Mouse (Mus musculus) neural tube, embryonic 10.5 days (tissue): ENCODE measurements around the gene Ubn1.

Source experiments
- DNase-seq: peaks from one replicate; pipeline ENCODE4 v3.0.0-alpha.2; 2017; ENCODE audit warnings: low spot score; ENCODE audit errors: extremely low spot score

Gene Ubn1

GRCm38 (mm10) chr16:5049774-5050234, at the start of gene Ubn1, which contains the start of gene Glyr1:
Gene Ubn1 (plus strand): TSS chr16:5050057.
Gene Glyr1 (minus strand): TSS chr16:5049863.
- peak; percentile 96 for DNase-seq

DNA sequence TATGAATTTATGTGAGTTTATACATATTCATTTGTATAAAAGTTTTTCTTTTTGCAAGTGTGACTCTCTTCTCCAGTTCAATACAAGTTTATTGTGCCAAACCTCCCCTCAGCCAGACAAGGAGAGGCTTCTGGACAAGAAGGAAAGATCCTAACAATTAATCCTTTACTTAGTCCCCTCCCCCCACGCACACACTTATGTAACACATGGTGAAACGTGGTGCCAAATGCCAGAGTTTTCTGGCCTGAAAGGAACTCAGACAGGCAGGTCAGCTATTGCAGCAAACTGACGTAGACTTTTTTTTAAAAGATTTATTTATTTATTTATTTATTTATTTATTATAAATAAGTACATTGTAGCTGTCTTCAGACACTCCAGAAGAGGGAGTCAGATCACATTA, 49.2 kb upstream of the Ubn1 start:
- no peak for DNase-seq

- no peak for DNase-seq
Observed at GRCm38 (mm10) chr16:5007067-5007466, 42.8 kb upstream of the Ubn1 start, which contains the start of gene Smim22. Gene Smim22 (plus strand): TSS chr16:5007288.

GRCm38 (mm10) chr16:5007492-5007891, 42.4 kb upstream of the Ubn1 start:
- DNase-seq: no peak

DNA sequence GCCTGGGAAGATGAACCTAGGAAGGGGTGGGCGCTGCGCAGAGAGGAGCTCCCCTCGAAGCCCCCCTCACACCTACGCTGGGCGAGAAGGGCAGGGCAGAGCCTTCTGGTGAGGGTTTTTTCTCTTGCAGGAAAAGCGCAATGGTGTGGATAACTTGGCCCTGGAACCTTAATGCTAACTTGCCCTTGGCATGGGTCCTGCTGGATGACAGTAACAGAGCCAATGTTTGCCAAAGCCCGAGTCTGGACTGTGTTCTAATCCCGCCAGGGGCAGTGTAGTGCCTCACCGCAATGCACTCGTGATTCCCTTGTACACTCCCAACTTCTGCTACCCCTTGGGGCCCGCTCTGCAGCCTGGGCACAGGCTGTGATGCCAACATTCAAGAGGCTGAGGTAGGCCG, 41.8 kb upstream of the Ubn1 start:
- DNase-seq: no peak

GRCm38 (mm10) chr16:5010371-5010935, 39.4 kb upstream of the Ubn1 start:
- DNase-seq: no peak

DNA sequence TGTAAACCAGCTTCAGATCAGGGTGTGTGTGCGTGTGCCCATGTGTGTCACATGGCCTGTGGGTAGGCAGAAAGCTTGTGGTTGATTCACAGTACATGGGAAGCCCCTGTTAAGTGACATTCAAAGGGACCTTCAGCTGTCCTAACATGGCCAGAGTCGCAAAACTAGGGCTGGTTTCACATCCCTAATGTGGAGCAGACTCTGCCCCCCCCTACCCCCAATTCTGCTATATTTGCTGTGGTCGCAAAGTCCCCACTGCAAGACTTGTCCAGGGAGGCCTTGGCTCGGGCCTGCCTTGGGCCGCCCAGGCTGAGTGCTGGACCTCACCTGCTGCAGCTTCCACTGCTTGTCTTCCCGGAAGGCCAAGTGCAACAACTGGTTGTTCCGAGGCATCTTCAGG, 38.6 kb upstream of the Ubn1 start:
- no peak for DNase-seq

- no peak for DNase-seq
Observed at GRCm38 (mm10) chr16:5012036-5013005, 37.5 kb upstream of the Ubn1 start.

DNA sequence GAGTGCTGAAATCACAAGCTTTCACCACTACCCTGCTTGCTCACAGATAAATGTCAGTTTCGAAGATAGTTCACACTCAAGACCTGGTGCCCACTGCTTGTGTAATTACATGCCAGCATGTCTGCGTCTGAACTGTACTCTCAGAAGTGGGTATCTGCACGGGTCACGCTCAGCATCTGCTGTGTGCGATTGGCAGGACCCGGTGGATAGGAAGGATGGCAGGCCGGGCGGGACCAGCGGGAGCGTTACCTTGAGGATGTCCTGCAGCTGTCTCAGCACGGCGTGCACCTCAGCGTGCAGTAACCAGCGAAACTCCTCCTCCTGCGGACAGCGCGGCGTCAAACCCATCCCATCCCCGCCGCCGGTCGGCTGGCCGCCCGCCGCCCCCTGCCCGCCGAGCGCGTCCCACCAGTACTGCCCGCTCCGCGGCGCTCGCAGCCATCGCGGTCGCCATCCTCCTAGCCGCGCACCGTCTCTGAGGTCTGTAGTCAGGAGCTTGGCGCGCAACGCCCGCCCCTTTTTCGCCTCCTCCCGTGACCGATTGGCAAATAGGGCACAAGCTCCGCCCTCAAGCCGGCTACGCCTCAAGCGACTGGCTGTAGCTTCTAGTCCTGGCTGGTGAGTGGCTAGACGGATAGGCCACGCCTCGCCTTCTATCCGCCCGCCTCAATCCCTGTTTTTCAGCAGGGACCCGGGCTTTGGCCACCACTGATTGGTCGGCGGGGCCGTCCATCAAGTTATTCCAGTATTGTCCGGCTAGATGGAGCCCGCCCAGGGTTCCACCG, 36.6 kb upstream of the Ubn1 start, which contains the start of gene Rogdi:
Rogdi (minus strand) TSS at position 500 of the 785 bp plus-strand sequence.
- peak; percentile 97 for DNase-seq

DNA sequence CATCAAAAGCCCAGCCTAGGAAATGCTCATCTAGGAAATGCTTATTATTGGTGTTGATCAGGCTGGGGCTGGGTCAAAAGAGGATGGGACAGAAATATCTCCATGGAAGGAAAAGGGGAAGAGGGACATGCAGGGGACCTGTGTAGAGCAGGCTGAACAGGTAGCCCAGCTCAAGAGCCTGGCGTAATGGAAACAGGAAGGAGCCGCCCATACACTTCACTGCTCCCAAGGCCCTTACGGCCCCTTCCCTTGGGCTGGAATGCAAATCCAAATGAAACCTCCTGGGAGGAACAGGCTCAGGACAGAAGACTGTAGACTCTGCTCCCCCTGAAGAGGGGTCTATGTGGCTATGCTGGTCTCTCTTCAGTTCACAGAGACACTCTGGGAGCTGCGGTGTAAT, 35.3 kb upstream of the Ubn1 start:
- no peak for DNase-seq

DNA sequence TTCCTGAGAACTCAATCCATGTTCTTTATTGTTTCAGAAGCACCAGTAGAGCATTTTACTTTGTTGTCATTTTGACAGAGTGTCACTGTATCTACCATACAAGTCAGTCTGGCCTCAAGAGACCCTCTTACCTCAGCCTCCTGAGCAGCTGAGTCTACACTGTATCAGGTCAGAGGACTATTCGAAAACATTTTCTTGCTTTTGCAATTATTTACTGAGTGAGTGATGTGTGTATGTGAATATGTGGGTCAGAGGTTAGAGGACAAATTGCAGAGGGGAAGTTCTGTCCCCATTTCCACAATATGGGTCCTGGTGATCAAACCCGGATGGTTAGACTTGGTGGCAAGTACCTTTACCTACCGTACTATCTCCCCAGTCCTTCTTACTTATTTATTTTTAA, 25.8 kb upstream of the Ubn1 start:
- DNase-seq: no peak

- DNase-seq: no peak
Observed at GRCm38 (mm10) chr16:5029847-5030246, 20.0 kb upstream of the Ubn1 start.

- no peak for DNase-seq
Observed at GRCm38 (mm10) chr16:5035591-5035990, 14.3 kb upstream of the Ubn1 start.

- DNase-seq: no peak
Observed at GRCm38 (mm10) chr16:5036649-5037234, 13.1 kb upstream of the Ubn1 start.

- no peak for DNase-seq
Observed at GRCm38 (mm10) chr16:5045322-5045721, 4.5 kb upstream of the Ubn1 start.

GRCm38 (mm10) chr16:5049182-5049773, 579 bp upstream of the Ubn1 start:
- no peak for DNase-seq

GRCm38 (mm10) chr16:5050251-5051110, 624 bp downstream of the Ubn1 start:
- DNase-seq: peak; percentile 82

DNA sequence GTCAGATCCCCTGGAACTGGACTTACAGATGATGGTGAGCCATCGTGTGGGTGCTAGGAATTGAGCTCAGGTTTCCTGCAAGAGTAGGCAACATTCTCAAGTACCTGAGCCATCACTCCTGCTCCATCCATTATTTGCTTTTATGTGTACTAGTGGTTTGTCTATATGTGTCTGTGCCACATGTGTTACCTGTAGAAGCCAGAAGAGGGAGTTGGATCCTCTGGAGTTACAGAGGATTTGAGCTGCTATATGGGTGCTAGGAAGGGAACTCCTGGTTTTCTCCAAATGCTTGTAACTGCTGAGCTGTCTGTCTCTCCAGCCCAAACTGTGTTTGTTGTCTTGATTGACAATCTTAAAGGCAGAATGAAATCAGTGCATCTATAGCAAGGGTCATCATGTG, 8.3 kb downstream of the Ubn1 start:
- no peak for DNase-seq

- DNase-seq: no peak
Observed at GRCm38 (mm10) chr16:5063472-5063871, 13.6 kb downstream of the Ubn1 start.

GRCm38 (mm10) chr16:5070321-5070720, 20.5 kb downstream of the Ubn1 start:
- no peak for DNase-seq
